Mouse (Mus musculus) induced T-regulatory cell, adult 2 months (primary cell): ENCODE data around the gene Cpne5.

ENCODE experiments used
- DNase-seq: peaks from one replicate; pipeline ENCODE4 v3.0.0-alpha.2; 2012; ENCODE audit warnings: low read depth

The Cpne5 gene

DNA sequence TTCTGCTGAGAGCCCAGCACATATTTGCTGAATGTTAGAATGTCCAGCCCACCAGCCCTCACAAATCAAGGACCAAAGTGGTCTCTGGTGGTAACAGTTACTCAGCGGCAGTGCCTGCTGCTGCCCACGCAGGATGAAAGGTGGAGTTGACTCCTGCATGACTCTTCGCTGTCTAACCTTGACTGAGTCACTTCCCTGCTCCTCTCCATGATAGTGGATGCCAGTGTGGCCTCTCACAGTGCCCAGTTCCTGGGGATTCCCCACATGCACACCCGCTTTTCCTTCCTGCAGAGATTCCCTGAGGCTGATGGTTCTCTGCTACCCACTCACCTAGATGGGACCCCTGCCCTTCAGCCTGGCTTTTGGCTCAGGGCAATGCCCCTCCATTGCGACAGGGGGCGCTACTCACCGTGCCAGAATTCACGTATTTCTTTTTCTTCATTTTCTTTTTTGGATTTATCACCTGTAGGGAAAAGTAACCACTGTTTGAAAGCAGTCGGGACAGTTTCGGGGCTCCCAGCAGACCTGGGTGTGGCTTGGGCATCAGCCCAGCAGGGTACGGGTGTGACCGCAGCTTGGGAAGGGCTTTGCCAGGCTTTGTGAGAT is 68.9 kb downstream of the Cpne5 start:
- no peak for DNase-seq

DNA sequence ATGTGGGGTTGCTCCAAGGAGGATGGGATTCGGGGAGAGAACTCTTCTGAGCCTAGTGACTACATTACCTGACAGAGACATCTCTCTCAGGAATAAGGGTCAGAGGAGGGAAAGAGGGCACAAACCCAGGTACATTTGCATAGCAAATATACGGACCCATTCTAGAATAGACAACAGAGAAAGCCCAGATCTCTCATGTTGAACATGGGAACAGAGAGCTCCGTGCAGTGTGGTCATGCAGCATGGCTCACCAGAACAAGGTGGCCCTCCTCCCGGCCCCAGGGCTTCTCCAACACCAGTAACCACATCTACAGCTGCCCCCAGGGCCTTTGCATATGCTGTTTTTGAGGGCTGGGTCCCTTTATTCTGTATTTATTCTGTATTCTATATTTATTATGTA is 69.5 kb downstream of the Cpne5 start:
- no peak for DNase-seq

DNA sequence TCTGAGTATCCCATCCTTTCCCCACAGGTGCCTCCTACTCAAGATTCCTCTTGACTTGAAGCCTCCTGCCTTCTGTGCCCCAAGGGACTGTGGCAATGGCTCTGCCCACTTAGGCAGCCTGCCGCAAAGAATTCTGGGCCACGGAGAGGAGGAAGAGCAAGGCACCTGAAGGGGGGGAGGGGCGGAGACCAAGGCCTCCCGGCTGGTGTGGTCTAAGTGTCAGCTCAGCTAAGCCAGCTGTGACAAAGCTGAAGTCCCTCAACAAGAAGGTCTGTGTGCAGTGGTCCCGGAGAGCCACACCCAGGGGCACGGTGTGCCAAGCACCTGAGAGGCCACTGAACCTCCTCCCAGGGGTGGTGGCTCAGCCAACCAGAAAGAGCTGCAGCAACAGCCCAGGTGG is 70.6 kb downstream of the Cpne5 start:
- DNase-seq, result peak; percentile 55

DNA sequence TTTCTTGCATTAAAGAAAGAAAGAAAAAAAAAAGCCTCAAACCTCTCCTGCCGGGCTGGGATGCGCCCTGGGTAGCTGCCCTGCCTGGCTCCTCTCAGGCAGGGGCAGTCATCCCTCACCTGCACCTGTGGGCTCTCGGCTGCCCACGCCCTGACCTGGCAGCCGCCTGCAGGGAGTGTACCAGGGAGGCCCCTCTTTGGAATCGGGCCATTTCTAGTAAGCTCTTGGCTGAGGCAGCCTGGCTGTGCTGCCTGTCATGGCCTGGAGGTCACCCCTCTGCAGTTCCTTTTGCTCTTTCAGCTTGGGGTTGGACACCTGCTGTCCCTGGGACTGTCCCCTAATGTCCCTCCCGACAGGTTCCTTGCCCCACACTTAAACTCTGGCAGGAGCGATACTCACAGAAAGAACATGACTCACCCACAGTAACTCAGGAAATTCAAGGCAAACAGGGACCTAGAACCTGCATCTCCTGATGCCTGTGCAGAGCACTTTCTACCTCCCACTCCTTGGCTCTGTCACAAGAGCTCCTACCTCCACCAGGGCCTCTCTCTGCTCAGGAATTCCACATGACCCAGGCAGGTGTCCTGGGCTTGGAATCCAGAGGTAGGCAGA is 71.9 kb downstream of the Cpne5 start:
- DNase-seq, result no peak

DNA sequence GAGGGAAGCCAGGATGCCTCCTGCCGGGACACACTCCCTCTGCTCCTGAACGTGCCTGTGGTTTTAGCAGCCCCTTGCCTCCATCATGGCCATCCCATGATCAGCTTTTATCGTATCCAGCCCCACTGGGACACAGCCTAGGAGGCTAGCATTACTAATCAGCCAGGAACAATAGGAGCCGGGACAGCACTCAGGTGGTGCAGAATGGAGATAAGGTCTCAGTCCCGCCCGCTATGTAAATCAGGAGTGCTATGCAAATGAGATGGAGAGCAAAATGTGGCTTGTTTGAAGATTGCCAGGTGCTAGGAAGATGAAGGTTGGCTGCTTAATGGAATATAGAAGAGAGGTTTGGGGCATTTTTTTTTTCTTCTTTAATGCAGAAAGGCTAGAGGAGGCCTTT is 72.5 kb downstream of the Cpne5 start:
- peak; percentile 45 for DNase-seq

DNA sequence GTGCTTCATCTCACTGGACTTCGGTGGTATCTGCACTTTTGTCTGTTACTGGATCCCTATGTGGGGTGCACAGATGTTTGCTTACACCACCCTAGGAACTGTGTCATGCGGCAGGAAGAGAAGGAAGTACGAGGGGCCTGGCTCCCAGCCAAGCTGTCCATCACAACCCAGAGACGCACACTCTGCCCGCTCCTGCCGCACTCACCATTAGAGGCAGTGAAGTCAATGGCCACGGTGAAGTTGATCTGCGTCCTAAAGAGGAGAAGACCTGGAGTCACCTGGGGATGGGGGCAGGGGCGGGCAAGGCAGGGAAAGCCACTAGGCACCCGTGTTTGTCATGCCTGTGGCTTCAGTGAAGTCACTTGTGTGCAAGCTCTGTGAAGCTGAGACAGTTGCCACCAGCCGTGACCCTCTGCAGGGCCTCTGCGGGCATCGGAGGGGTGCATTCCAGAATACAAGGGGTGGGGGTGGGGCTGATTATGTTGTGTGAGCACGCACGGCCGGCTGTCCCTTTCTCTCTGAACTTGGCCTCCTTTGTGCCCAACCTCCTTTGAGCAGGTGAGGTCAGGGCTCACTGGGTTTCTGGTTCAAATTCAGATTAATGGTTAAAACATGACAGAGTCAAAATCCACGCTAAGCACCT is 73.4 kb downstream of the Cpne5 start:
- no peak for DNase-seq

DNA sequence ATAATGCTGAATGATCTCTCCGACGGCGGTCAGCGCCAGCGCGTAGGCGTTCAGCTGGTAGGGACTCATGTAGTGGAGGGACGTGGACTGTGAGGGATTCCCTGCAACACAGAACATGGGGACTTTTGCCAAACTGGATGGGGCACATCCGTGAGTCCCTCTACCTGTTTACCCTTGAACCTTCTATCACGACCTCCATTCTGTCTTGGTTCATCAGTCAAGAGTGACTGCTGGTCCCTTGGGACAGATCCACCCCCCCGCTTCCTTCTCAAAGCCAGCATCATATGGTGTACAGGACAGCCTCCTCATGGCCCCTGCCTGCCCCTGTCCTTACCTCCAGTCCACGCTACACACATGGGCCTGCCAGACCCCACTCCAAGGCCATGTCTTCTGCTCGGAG is 75.6 kb downstream of the Cpne5 start:
- no peak for DNase-seq

DNA sequence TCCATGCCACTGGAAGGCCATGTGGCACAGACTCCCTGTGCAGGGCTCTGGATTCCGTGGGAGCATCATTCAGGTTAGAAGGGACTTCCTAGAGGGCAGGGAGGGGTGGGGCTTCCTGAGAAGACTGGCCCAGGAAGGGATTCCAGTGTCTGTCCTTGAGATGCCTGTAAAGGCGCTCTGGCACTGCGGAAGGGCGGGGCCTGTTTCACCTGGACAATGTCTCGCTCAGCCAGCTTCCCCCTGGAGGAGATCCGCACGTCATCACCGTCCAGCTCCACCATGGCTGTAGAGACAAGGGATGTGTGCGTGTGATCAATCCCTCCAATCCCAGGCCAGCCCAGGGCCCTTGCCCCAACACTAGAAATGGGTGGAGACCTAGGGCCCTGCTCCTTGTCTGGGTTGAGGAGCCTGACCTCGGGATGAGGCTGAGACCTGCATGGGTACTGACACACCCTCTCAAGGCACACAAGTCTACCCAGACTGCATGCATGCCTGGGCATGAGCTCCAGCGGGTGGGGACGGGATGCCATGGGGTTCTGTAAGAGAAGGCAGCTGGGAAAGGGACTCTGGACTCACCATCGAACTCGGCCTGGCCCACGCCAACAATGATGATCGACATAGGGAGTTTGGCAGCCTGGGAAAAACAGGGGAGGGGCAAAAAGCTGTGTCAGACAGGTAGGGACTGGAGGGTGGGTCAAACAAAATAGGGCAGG is 78.1 kb downstream of the Cpne5 start:
- DNase-seq, result no peak

DNA sequence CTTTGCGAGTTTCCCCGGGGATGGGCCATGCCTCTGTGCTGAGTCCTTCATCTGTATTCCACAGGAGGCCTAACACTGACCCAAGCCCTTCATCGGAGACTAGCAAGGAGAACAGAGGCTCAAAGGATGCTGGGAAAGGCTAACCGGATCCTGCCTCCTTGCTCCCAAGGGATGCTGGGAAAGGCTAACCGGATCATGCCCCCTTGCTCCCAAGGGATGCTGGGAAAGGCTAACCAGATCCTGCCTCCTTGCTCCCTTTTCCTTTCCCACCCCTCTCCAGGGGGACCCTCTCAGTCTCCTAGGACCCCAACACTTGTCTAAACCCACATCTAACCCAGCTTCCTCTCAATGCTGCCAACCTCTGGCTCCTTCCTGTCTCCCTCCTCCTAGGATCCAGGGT is 78.6 kb downstream of the Cpne5 start:
- DNase-seq, result no peak

DNA sequence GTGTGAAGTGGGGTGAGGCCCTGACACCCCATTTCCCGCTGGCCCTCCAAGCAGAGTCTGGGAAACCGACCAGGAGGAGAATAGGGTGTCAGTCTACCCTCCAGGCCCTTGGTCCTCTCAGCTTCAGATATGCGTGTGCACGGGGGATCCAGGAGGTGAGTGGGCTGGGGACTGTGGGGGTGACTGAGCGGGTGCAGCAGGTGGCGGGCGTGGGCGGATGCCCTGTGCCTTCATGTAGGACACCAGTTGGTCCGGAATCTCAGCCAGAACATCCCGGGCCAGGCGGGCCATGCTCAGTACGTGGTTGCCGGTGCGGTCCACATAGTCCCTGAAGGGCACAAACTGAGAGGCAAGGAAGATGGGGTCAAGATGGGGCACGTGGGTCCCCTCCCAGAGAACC is 79.1 kb downstream of the Cpne5 start:
- no peak for DNase-seq

DNA sequence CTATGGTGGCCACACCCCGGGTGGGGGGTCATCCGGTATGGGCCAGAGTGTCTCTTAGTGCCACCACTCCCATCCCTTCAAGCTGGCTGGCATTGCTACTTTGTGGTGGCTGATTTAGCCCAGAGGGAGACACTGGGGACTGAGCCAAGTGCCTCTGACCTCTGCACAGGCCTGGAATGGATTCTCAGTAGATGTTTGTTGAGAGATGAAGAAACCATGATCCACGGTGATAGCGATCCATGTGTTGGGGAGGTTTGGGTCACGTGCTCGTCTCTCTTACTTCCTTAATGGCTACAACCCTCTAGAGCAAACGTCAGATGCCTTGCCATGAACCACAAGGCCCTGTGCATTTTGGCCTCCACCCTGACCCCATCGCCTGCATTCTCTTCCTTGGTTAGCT is 81.1 kb downstream of the Cpne5 start:
- DNase-seq, result no peak

DNA sequence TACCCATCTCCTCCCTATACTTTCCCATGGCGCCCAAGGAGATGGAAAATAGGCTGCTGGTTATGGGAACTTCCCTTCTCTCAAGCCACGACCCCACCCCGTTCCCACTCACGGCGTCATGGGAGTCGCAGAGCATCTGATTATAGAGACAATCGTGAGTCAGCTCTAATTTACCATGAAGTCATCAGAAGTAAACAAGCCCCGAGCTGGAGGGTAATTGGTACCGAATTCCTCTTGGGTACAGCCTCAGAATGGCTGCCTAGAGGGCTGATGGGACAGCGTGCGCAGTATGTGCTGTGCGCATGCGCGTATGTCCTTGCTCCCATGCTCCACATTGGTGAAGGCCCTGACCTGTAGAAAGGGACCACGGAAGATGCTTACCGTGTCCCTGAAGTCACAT is 81.6 kb downstream of the Cpne5 start:
- DNase-seq, result no peak

DNA sequence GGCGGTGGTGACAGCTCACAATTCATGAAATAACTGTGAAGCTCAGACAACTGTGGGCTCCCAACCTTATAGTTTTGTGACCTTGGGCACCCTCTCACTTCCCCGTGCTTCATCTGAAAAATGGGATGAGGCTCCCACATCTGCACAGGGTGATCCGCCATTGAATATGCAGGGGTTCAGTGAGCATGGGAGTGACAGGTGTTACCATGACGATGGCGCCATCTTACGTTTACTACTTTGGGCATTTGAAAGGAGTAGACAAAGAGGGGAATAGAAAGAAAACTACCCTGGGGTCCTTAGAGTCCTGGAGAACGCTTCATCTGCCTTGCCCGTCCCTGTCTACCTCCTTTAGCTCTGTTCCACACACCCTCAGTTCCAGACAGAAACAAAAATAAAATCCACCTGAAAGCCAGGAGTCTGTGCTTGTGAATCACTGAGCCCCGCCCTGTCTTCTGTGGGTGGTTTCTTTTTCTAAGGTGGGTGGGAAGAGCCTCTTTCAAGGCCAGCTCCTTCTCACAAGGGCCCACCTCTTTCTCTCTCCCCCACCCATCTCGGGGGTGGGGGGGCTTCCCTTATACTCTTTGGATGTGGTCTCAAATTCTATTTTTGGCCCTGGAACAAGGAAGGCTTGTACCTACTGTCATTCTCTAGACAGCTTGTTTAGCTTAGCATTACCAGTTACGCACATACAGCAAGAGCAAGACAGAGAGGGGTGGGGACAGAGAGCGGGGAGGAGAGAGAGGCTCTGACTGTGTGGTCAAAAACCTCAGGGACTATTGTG is 82.4 kb downstream of the Cpne5 start:
- DNase-seq, result peak; percentile 50

DNA sequence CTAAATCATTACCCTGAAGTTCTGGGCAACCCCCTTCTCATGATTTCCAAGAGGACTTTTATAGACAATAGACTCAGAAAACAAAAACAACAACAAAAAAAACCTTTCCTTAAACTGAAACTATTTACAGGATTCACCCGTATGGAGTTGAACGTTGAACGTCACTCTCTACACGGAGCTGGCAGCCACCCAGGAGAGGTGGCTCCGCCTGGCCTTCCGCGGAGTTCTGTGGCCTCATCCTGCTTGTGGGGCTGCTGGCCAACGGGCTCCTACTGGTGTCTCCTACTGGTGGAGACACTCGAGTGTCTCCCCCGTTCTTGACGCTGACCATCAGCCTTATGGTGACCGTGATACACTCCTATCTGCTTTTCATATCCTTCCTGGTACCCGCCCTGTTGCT is 83.7 kb downstream of the Cpne5 start:
- DNase-seq, result no peak

DNA sequence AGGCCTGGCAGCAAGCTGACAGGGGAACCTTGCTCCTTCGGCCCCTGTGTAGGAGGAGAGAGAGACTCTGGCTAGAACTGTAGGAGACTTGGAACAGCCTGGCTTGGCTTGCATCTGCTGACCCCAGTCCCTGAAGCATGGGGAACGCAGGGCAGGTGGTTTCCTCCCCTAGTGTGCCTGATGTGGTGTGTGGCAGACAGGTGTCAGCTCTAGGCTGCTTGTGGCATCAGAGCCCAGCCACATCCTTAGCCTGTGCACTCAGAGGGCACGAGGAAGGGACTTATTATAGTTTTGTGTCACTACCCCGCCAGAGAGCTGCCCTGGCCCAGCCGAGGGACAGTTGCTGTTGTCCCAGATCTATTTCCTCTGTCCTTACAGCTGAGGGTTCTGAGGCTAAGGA is 85.4 kb downstream of the Cpne5 start:
- no peak for DNase-seq

DNA sequence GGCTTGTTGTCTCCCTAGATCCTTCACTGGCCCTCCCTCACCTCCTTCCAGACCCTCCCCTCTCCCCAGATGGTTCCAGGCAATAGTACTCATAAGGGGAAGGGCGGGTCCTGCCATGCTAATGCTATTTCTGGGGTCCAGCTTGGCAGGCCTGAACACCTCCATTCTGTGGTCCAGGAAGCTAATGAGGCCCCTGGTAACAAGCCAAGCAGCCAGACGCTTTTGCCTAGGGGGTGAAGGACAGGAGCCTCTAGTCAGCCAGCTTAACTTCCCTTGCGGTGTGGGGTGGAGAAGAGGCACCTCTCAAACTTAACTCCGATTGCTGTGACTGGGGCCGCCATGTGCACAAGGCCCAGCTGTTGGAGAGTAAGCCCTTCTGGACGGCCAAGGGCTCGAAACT is 88.2 kb downstream of the Cpne5 start:
- DNase-seq, result no peak

DNA sequence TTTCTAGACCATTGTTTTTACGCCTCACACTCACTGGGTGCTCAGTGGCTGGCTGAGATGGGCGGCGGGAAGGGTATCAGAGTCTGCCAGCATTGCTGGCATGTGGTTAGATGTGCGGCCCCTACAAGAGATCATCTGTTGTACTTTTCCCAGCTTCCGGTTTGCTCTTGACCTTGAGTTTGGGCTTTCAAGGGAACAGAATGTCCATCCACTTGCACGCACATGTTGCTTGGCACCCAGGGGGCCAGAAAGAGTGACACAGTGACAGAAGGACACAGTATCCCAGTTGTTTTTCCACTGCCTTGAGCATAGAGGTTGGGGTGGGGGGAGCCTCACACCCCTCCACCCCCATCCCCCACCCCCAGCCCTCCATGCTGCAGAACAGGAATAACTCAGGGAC is 90.2 kb downstream of the Cpne5 start:
- DNase-seq, result no peak

DNA sequence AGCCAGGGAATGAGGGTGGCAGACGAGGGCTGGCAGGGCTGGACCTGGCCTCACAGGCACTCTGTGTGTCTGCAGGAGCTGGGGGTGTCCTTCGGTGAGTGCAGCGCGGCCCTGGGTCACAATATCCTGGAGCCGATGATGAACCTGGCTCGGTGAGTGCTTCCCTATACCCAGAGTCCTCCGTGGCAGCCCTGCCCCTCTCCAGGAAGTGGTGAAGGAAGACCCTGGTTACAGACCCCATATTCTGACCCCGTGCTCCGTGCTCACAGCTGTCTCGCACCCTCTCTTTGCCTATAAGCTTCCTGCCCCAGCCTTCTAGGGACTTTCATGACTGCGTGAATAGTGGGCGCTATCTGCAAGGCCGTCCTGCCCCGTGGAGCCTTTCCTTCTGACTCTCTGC is 90.7 kb downstream of the Cpne5 start:
- DNase-seq, result no peak

DNA sequence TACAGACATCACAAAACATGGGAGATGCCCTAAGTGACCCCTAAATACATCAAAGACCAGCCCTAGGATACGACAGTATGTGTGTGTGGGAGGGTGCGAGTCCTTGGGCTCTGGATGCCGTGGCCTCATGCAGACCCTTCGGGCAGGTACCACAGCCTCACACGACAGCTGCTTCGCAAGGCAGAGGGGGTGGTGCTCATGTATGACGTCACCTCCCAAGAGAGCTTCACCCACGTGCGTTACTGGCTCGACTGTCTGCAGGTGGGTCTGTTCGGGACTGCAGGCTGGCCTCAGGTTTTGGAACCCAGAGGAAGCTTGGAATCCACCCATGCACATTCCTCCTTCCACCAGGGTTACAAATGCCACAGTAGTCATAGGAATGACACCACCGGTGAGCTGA is 92.9 kb downstream of the Cpne5 start:
- no peak for DNase-seq

DNA sequence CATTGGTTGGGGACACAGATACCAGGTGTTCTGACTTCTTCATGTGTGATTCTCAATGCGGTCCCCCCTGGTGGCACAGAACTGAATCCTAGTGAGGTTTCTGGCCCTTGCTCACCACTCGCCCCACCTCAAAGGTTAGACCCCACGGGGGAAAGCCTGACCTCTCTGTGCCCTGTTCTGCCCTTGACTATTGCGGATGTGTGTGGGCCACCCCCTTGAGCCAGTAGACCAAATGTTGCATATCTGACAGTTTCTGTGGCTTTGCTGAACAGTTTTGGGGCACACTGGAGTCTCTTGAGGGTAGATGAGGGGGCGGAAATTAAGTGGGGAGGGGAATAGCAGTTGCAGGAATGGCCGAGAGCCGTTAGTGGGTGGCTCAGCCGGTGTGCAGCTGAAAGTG is 94.7 kb downstream of the Cpne5 start:
- DNase-seq, result peak; percentile 32

DNA sequence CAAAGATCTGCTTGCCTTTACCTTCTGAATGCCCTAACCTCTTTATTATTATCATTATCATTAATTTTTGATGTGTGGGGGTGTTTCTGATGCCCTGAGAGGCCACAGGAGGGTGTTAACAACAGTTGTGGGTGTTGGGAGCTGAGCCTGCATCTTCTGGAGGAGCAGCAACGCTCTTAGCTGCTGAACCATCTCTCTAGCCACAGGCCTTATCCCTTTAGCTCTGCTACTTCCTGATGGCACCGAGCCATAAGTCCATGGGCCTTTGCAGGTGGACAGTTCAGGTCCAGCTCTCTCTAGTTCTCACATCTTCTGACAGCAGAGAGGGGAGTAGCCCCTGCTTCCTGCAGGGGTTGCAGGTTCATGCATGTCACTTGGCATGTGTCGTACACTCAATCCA is 96.4 kb downstream of the Cpne5 start:
- no peak for DNase-seq

DNA sequence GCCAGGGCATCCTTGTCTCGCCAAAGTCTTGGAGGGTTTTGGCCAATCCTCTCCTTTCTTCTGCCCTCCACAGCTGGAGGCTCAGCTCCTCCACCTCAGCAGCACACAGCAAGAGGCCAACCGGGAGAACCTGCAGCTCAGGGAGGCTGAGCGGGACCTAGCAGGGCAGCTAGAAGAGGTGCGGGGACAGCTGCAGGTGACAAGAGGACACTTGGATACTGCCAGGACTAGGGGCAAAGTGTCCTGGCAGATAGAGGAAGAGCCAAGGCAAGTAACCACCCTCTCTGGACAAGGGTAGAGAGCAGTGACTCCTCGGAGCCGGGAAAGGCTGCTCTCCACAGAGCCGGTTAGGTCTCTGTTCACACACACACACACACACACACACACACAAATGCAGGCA is 100.1 kb downstream of the Cpne5 start:
- no peak for DNase-seq

DNA sequence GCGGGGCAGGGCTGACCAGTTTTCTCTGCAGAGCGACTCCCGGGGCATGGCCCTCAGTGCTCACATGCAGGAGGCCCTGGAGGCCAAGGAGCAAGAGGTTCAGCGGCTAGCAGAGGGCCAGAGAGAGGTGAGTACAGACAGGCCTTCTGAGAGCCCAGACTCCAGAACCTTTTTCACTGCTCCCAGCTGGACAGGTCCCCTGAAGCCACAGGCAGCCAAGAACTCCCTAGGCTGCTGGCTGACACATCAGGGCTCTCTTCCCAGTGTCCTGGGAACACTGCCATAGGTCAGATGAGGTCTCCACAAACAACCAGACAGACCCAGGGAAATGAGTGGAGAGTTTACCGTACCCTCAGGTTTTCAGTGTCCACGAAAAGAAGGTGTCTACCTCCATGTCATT is 101.7 kb downstream of the Cpne5 start:
- no peak for DNase-seq
